Mouse (Mus musculus): ENCODE results near the gene Ppdpf.

DNA sequence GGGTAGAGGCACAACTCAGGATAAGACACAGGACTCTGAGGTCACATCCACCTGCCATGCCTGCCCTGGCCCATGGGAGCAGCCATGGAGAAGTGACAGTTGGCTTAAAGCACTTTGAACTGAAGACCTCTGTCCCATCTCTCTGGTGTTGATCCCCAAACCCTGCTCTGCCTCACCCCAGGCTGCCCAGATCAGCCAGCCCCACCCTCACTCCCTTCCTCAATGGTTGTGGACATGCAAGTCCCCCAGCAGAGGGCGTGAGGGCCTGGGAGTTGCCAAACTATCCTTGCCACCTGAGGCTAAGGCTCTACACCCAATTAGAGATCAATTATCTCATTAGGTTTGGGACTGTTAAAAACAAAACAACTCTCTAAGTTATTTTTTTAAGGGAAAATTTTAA lies 33.2 kb upstream of the Ppdpf start:
- TF ChIP-seq ZKSCAN1 (IDR thresholded peaks at IDR 0.05; ENCODE audit: borderline replicate concordance, low read depth, low read length) (no peak), TCF12 (IDR thresholded peaks at IDR 0.05; ENCODE audit: low read depth, low read length) (no peak), POLR2A (IDR thresholded peaks at IDR 0.05; ENCODE audit: low read depth, low read length) (no peak), CTCF (conservative IDR thresholded peaks at IDR 0.05 in 1 of 2, IDR thresholded peaks at IDR 0.05 in 1 of 2; ENCODE audit: low read depth in 2 of 2, low read length in 2 of 2) (peak in 1 of 2 experiments; percentile 75; a peak in 2 of 4 replicates), EP300 (IDR thresholded peaks at IDR 0.05; ENCODE audit: low read length) (no peak), SMC3 (IDR thresholded peaks at IDR 0.05; ENCODE audit: low read depth, low read length) (peak; percentile 70), JUND (conservative IDR thresholded peaks at IDR 0.05; ENCODE audit: low read depth, low read length) (no peak), HCFC1 (IDR thresholded peaks at IDR 0.05; ENCODE audit: low read depth, low read length) (no peak), ZC3H11A (IDR thresholded peaks at IDR 0.05; ENCODE audit: low read depth, low read length) (no peak), NRF1 (IDR thresholded peaks at IDR 0.05; ENCODE audit: low read depth, low read length) (no peak), BHLHE40 (IDR thresholded peaks at IDR 0.05; ENCODE audit: low read depth, low read length) (no peak), CHD2 (IDR thresholded peaks at IDR 0.05; ENCODE audit: low read length) (no peak), USF1 (IDR thresholded peaks at IDR 0.05; ENCODE audit: low read depth, low read length) (no peak)
